7 mouse cellular contexts compared by ENCODE assay signal in genomic region chr11:117232032-117232431, GRCm38 (mm10). TPM values are rescaled to one million over a fixed set of nuclear protein-coding genes. Genes with fewer than 3 reads are reported as not detected.
DNase-seq lines count a peak whose midpoint lies in the region; ATAC-seq lines count a peak whose summit lies in the region.

No protein-coding gene starts in this region.

- no peak for ATAC-seq in forebrain, embryonic 16.5 days
- no peak for ATAC-seq in midbrain, embryonic 11.5 days (ENCODE audit: low FRiP score)

- no peaks in the 10 kb centered on the region for H3K27me3 ChIP-seq in forebrain, embryonic 16.5 days (replicated peaks; ENCODE audit: control insufficient read depth, insufficient read depth, low read length)
- H3K27me3 ChIP-seq in limb, embryonic 10.5 days (ENCODE audit: low read depth, poor library complexity, severe bottlenecking): peaks cover 7% of the 10 kb centered on the region; the same call in 1 of the 2 replicates
- no peaks in the 10 kb centered on the region for H3K27me3 ChIP-seq in midbrain, embryonic 11.5 days (ENCODE audit: control insufficient read depth, insufficient read depth, low read length)

- no peak overlapping the region for H3K27ac ChIP-seq in forebrain, embryonic 16.5 days (ENCODE audit: low read length)
- peak overlapping the region; percentile 80 for H3K27ac ChIP-seq in limb, embryonic 10.5 days
- H3K27ac ChIP-seq in midbrain, embryonic 11.5 days (ENCODE audit: low read depth, low read length): no peak overlapping the region

- H3K9me3 ChIP-seq in forebrain, embryonic 16.5 days (ENCODE audit: control insufficient read depth, low read length): no peaks in the 10 kb centered on the region
- H3K9me3 ChIP-seq in limb, embryonic 10.5 days (replicated peaks): no peaks in the 10 kb centered on the region
- no peaks in the 10 kb centered on the region for H3K9me3 ChIP-seq in midbrain, embryonic 11.5 days (ENCODE audit: control insufficient read depth, low read length)

- peaks cover 17% of the 10 kb centered on the region for H3K4me1 ChIP-seq in forebrain, embryonic 16.5 days (replicated peaks; ENCODE audit: control insufficient read depth, insufficient read depth, low read length)
- peaks cover 56% of the 10 kb centered on the region for H3K4me1 ChIP-seq in limb, embryonic 10.5 days
- 0 out of 2 replicates have a peak, but pooled peaks cover 2% of the 10 kb centered on the region for H3K4me1 ChIP-seq in midbrain, embryonic 11.5 days (ENCODE audit: control insufficient read depth, insufficient read depth, low read length)

- H3K9ac ChIP-seq in forebrain, embryonic 16.5 days (replicated peaks; ENCODE audit: low read depth, low read length): peak overlapping the region; percentile 48
- peak overlapping the region; percentile 38 for H3K9ac ChIP-seq in midbrain, embryonic 11.5 days (ENCODE audit: low read length)

- DNase-seq in embryo, embryonic 10 days (ENCODE audit: low spot score): peak; percentile 57
- peak; percentile 78 for DNase-seq in heart, postnatal 4 days
- peak; percentile 66 for DNase-seq in limb, embryonic 10.5 days (ENCODE audit: low spot score)
- DNase-seq in midbrain, embryonic 11.5 days (ENCODE audit: low spot score, missing footprints): peak; percentile 88
- DNase-seq in spleen, adult 12 weeks (ENCODE audit: low spot score): no peak
- no peak for DNase-seq in cerebellum, adult 11-12 months

- no peaks in the 10 kb centered on the region for H3K36me3 ChIP-seq in forebrain, embryonic 16.5 days (ENCODE audit: control insufficient read depth, insufficient read depth)
- no peaks in the 10 kb centered on the region for H3K36me3 ChIP-seq in limb, embryonic 10.5 days
- no peaks in the 10 kb centered on the region for H3K36me3 ChIP-seq in midbrain, embryonic 11.5 days (ENCODE audit: control insufficient read depth, insufficient read depth, low read length)

- H3K4me2 ChIP-seq in forebrain, embryonic 16.5 days (ENCODE audit: low read length): peak overlapping the region; percentile 43
- peak overlapping the region; percentile 27 for H3K4me2 ChIP-seq in midbrain, embryonic 11.5 days

- WGBS in forebrain, embryonic 16.5 days: 26% methylated on average over 19 of the region's 19 CpGs
- WGBS in limb, embryonic 10.5 days: 29% methylated on average over 19 of the region's 19 CpGs
- WGBS in midbrain, embryonic 11.5 days: 33% methylated on average over 19 of the region's 19 CpGs

- H3K4me3 ChIP-seq in forebrain, embryonic 16.5 days (replicated peaks; ENCODE audit: low read length): peak overlapping the region; percentile 20; the same call in 1 of the 2 replicates
- H3K4me3 ChIP-seq in limb, embryonic 10.5 days: peak overlapping the region; percentile 43
- peak overlapping the region; percentile 11 for H3K4me3 ChIP-seq in midbrain, embryonic 11.5 days (ENCODE audit: low read depth, low read length)

RNA-seq across cellular contexts. Expression of gene Sept9, which starts 32.6 kb away (rescaled TPM):
- 120 and 128 TPM in 2 replicates for polyA plus RNA-seq in forebrain, embryonic 16.5 days (2015; fragmentation: Nextera tagmentation; extraction: Ambion mirVana)
- 10 to 100 TPM; 76.7 to 77.4 TPM for total RNA-seq in heart, postnatal 4 days (2021)
- 265 and 282 TPM in 2 replicates for polyA plus RNA-seq in limb, embryonic 10.5 days (2016; fragmentation: Nextera tagmentation; extraction: Ambion mirVana)
- polyA plus RNA-seq in midbrain, embryonic 11.5 days (2014; fragmentation: Nextera tagmentation; extraction: Ambion mirVana): 146 and 152 TPM in 2 replicates

Comparison
In these comparisons a context has a peak if more than half of its experiments do, and no peak if none do; other contexts are left out.
1. DNase-seq: peak in embryo, embryonic 10 days (single experiment), heart, postnatal 4 days (single experiment), limb, embryonic 10.5 days (single experiment) and midbrain, embryonic 11.5 days (single experiment); none in spleen, adult 12 weeks (single experiment) and cerebellum, adult 11-12 months (single experiment).
2. Peak in every context shown above with its lines, with median percentiles within 50 percentile points of each other: H3K4me3 ChIP-seq.